Mouse (Mus musculus): ENCODE results near the gene Ecm1. TPM values are rescaled to one million over a fixed set of nuclear protein-coding genes. Genes with fewer than 3 reads are reported as not detected.

Gene Ecm1
- polyA plus RNA-seq (2012; fragmentation: generic; extraction: Trizol), result 100 to 1,000 TPM; 311 to 601 TPM

DNA sequence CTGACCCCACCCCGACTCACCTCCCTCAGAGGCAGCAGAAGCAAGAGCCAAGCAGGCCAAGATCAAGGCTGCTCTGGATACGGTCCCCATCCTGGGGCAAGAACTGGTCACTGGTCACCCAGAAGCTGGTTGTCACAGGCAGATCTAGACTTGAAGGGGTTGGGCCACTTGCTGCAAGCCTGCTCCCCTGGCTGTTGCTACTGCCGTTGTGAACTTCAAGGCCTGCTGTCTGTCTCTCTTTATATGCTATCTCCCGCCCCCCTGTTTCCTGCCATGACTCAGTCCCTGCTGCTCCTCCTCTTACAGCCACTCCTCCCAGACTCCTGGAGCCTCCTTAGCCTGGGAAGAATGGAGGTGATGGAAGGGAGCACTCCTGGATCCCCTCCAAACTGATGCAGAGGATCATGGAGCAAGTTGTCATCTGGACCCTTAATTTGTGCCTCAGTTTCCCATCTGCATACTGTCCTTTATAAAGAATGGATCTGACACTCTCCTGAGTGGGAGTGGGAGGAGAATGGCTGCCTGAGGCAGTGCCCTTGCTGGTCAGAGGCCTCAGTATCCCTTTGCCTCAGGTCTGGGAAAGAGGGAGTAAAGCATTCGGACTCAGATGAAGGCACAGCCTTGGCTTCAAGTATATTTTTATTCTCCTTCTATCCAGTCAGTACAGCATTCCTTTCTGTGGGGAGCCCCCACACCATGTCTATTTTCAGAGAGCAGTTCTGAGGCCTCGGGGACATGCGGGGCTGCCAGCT lies at the start of gene Ecm1:
Gene Ecm1, minus strand, starts transcription at position 217 of the 752 bp plus-strand sequence.

GRCm38 (mm10) chr3:95760106-95760505 lies 20.7 kb upstream of the Ecm1 start, which contains the start of gene Tars2:
Gene Tars2, minus strand, starts transcription at chr3:95760206.

GRCm38 (mm10) chr3:95687524-95688421 lies 51.6 kb downstream of the Ecm1 start, which contains the start of gene Adamtsl4:
Gene Adamtsl4, minus strand, starts transcription at chr3:95687917.

Other genes with a start within 250 kb of the Ecm1 start
- gene Ctsk, start 240.3 kb downstream of the Ecm1 start, polyA plus RNA-seq (2012; fragmentation: generic; extraction: Trizol), result under 1 TPM in 1 of 2 experiments, not detected in 1; 0.25 TPM
- gene Ctss, start 212.8 kb downstream of the Ecm1 start, polyA plus RNA-seq (2012; fragmentation: generic; extraction: Trizol), result under 1 TPM in 1 of 2 experiments, not detected in 1; 0.07 TPM
- gene Hormad1, start 179.9 kb downstream of the Ecm1 start, polyA plus RNA-seq (2012; fragmentation: generic; extraction: Trizol), result not detected
- gene Golph3l, start 150.6 kb downstream of the Ecm1 start, polyA plus RNA-seq (2012; fragmentation: generic; extraction: Trizol), result 1 to 10 TPM in 1 of 2 experiments, under 1 TPM in 1; 0.56 to 7.2 TPM
- 10 to 100 TPM; 12.9 to 47.0 TPM for gene Ensa, start 114.6 kb downstream of the Ecm1 start, polyA plus RNA-seq (2012; fragmentation: generic; extraction: Trizol)
- 10 to 100 TPM; 11.1 to 38.8 TPM for gene Mcl1, start 80.8 kb downstream of the Ecm1 start, polyA plus RNA-seq (2012; fragmentation: generic; extraction: Trizol)
- 10 to 100 TPM in 1 of 2 experiments, 1 to 10 TPM in 1; 8.2 to 43.1 TPM for gene Adamtsl4, start 51.7 kb downstream of the Ecm1 start, polyA plus RNA-seq (2012; fragmentation: generic; extraction: Trizol)
- gene Tars2, start 20.6 kb upstream of the Ecm1 start, polyA plus RNA-seq (2012; fragmentation: generic; extraction: Trizol), result 10 to 100 TPM; 20.0 to 36.8 TPM
- 1 to 10 TPM in 1 of 2 experiments, under 1 TPM in 1; 0.95 to 7.4 TPM for gene Rprd2, start 79.3 kb upstream of the Ecm1 start, polyA plus RNA-seq (2012; fragmentation: generic; extraction: Trizol)
- 10 to 100 TPM; 14.8 to 27.7 TPM for gene Prpf3, start 116.3 kb upstream of the Ecm1 start, polyA plus RNA-seq (2012; fragmentation: generic; extraction: Trizol)
- 100 to 1,000 TPM; 466 to 524 TPM for gene Mrps21, start 131.9 kb upstream of the Ecm1 start, polyA plus RNA-seq (2012; fragmentation: generic; extraction: Trizol)
- 1 to 10 TPM; 1.1 to 1.2 TPM for gene Ciart, start 142.7 kb upstream of the Ecm1 start, polyA plus RNA-seq (2012; fragmentation: generic; extraction: Trizol)
- gene BC028528, start 152.4 kb upstream of the Ecm1 start, polyA plus RNA-seq (2012; fragmentation: generic; extraction: Trizol), result 1 to 10 TPM in 1 of 2 experiments, under 1 TPM in 1; 0.05 to 3.2 TPM
- 100 to 1,000 TPM in 1 of 2 experiments, 10 to 100 TPM in 1; 84.0 to 110 TPM for gene Aph1a, start 154.4 kb upstream of the Ecm1 start, polyA plus RNA-seq (2012; fragmentation: generic; extraction: Trizol)
- gene Car14, start 165.1 kb upstream of the Ecm1 start, polyA plus RNA-seq (2012; fragmentation: generic; extraction: Trizol), result under 1 TPM; 0.02 to 0.11 TPM
- 10 to 100 TPM in 1 of 2 experiments, 1 to 10 TPM in 1; 8.1 to 26.8 TPM for gene Anp32e, start 189.7 kb upstream of the Ecm1 start, polyA plus RNA-seq (2012; fragmentation: generic; extraction: Trizol)

All from C3H10T1/2 (cell line).